Mouse (Mus musculus): ENCODE results near the gene Pqlc2. TPM values are rescaled to one million over a fixed set of nuclear protein-coding genes. Genes with fewer than 3 reads are reported as not detected.
A peak's percentile ranks its signal among the peaks of the same experiment; 100 is the strongest.

Pqlc2 gene
- polyA plus RNA-seq (2016; fragmentation: Nextera tagmentation; extraction: Ambion mirVana), result 12.7 and 13.9 TPM in 2 replicates

DNA sequence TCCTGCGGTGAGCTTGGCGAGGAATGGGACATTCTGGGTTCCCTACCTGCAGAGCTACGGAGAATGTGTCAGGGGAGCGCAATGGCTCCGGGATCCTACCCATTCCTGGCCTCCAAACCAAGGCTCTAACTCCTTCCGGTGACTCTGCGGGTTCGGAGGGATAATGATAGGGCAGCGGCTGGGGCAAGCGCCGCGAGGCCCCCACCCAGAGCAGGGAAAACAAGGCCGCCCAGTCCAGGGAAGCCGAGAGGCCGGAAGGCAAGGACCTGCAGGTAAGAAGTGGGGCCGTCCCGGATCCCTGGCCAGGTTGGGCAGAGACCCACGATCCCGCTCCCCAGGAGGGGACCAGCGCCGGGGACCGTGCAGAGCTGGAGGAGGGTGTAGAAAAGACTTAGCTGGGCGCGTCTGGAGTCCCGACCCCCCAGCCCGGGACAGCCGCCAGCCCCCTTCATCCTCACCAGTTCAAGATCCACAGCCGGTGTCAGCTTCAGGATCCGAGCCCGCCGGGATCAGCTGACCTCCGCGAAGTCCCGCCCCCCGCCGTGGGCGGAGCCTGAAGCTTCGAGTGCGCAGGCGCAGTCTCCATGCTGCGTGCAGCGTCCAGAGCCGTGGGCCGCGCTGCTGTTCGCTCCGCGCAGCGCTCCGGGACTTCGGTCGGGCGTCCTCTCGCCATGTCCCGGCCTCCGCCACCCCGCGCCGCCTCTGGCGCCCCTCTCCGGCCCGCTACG is at the start of gene Pqlc2, which contains the start of gene Akr7a5:
TSS of gene Pqlc2 (minus strand) at position 538 of the 728 bp plus-strand sequence.
TSS of gene Akr7a5 (plus strand) at position 574 of the 728 bp plus-strand sequence.
- H3K4me3 ChIP-seq, result peak within 1 kb of the TSS; percentile 87
- WGBS, result under 1% methylated on average over 63 of the region's 63 CpGs
- DNase-seq (ENCODE audit: low spot score), result peak; percentile 96

DNA sequence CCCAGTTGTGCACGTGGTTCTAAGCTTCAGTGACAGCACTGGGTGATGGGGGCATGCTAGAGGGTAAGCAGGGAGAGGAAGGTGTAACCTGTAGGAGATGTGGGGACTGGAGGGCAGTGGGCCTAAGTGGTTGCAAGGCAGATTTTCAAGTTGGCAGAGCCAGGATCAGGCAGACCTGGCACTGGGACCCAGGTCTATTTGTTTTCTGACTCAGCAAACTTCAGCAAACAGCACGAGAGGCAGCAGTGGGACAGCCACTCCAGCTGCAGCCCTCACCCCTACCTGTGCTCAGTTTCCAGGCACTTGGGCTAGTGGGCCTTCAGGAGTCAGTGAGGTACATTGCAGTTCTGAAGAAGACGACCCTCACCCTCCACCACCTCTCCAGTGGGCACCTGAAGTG is 46.7 kb upstream of the Pqlc2 start:
- Histone ChIP-seq H3K4me3 (no peak overlapping the region), H3K27ac (no peak overlapping the region), H3K4me1 (peaks cover 8% of the 10 kb centered on the region), H3K36me3 (peaks cover 80% of the 10 kb centered on the region), H3K9me3 (no peaks in the 10 kb centered on the region), H3K27me3 (ENCODE audit: insufficient read depth, poor library complexity, severe bottlenecking) (no peaks in the 10 kb centered on the region)
- DNase-seq (ENCODE audit: low spot score), result no peak
- 89% methylated on average over 3 of the region's 3 CpGs for WGBS

More for the DNA sequence above, at the start of gene Pqlc2, which contains the start of gene Akr7a5:
- Histone ChIP-seq H3K4me1 (peaks cover 32% of the 10 kb centered on the region), H3K27ac (peak within 1 kb of the TSS; percentile 91), H3K27me3 (ENCODE audit: insufficient read depth, poor library complexity, severe bottlenecking) (peaks cover 15% of the 10 kb centered on the region; the same call in 1 of the 2 replicates), H3K9me3 (no peaks in the 10 kb centered on the region), H3K36me3 (peaks cover 13% of the 10 kb centered on the region)

DNA sequence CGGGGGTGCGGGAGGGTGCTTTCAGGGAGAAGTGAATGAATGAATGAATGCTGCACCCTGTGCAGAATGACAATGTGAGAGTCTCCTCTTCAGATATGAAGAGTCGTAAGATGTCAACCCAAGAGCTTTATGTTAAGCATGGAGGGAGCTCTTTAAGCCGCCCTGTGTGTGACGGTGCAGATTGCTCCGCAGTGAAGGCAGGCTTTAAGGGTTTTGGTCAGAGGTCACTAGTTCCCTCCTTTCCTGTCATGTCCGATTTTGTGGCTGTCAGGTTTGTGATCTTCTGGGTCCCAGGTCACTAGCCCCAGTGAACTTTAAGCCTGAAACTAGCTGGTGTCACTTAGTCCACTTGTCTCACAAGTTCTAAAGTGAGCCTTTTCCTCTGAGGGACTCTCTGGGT is 42.3 kb upstream of the Pqlc2 start:
- H3K27me3 ChIP-seq (ENCODE audit: insufficient read depth, poor library complexity, severe bottlenecking), result no peaks in the 10 kb centered on the region
- H3K27ac ChIP-seq, result peak overlapping the region; percentile 100
- peak overlapping the region; percentile 85 for H3K4me3 ChIP-seq
- peaks cover 63% of the 10 kb centered on the region for H3K36me3 ChIP-seq
- peaks cover 21% of the 10 kb centered on the region for H3K4me1 ChIP-seq
- 0% methylated on average over 7 of the region's 7 CpGs for WGBS
- no peak for DNase-seq (ENCODE audit: low spot score)
- no peaks in the 10 kb centered on the region for H3K9me3 ChIP-seq

DNA sequence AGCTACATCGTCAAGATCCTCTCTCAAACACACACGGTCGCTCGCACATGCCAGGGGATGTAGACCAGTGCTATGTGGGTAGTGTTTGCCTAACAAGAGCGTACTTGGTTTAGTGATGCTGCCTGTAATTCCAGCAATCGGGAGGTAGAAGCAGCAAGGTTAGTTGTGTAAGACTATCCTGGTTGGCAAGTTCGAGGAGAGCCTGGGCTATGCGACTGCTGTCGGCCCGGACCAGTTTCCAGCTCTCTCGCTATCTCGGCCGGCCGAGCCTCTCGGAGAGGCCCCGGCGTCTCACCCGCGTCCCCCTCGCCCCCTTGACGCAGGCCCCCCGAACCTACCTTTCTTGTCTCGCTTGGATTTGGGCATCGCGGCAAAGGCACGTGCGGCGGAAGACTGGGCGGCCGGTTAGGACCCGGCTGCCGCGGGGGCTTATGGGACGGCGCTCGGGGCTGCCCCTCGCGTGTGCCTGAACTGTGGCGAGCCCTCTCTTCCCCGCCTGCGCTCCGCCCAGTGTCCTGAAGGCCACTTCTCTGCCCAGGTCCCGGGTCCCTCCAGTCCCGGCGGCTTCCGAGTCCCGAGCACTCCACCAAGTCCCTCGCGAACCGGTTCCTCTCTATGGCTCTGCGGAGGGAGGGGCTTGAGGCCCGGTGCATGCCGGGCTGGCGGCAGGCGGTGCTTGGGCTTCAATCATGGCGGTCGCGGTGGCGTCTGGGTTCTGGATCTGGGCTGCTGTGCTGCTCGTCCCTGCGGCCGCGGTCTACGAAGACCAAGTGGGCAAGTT is 41.6 kb upstream of the Pqlc2 start, which contains the start of the genes Mrto4, Emc1 and Ubr4:
TSS of gene Mrto4 (minus strand) at position 646 of the 781 bp plus-strand sequence.
TSS of gene Emc1 (plus strand) at position 657 of the 781 bp plus-strand sequence.
TSS of gene Ubr4 (plus strand) at position 679 of the 781 bp plus-strand sequence.
- Histone ChIP-seq H3K36me3 (peaks cover 63% of the 10 kb centered on the region), H3K4me1 (peaks cover 21% of the 10 kb centered on the region), H3K27me3 (ENCODE audit: insufficient read depth, poor library complexity, severe bottlenecking) (no peaks in the 10 kb centered on the region), H3K4me3 (peak within 1 kb of the TSS; percentile 85), H3K9me3 (no peaks in the 10 kb centered on the region), H3K27ac (peak within 1 kb of the TSS; percentile 100)
- peak; percentile 94 for DNase-seq (ENCODE audit: low spot score)
- under 1% methylated on average over 61 of the region's 64 CpGs for WGBS

DNA sequence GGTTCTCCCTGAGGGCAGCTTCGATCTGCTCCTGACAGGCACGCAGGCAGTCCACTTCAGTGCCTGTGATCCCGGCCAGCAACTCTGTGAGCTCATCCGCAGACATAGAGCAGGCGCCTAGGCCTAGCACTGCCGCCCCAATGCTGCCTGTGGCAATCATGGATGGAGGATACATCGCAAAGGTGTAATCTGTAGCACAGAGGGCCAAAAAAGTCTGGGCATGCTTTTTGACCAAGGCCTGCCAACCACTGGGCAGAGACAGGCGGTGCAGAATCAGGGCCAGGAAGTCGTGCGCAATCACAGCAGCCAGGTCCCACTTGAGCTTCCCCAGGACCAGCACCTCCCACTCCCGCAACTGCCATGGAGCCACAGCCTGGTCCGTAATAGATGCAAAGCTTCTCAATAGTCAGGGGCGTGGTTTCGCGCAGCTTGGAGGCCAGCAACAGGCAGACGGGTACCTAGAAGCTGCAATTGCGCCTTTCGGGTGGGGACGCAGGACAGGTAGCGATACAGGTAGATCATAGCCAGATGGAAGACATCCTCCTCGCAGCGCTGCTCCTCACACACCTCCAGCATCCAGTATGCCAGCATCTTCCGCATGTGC is 35.0 kb upstream of the Pqlc2 start:
- no peak for DNase-seq (ENCODE audit: low spot score)
- Histone ChIP-seq H3K4me1 (peaks cover 2% of the 10 kb centered on the region), H3K27ac (no peak overlapping the region), H3K4me3 (no peak overlapping the region), H3K9me3 (no peaks in the 10 kb centered on the region), H3K27me3 (ENCODE audit: insufficient read depth, poor library complexity, severe bottlenecking) (no peaks in the 10 kb centered on the region), H3K36me3 (peaks cover 56% of the 10 kb centered on the region)
- WGBS, result 80% methylated on average over 23 of the region's 23 CpGs

DNA sequence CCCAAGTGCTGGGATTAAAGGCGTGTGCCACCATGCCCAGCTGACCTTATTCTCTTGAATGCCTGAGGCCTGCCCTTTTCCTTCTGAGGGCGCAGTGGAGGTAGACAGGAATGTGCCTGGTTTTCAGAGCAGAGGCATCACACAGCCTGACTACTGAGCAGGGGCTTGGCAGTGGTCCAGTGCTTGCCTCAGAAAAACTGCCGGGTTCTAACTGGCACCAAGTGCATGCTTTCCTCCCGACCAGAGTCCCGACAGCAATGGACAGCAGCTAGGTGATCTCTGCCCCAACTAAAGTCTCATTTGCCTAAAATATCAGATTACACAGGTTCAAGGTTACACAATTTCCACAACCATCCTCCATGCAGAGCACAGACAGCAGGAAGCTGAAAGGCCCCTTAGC is 33.2 kb upstream of the Pqlc2 start:
- Histone ChIP-seq H3K27me3 (ENCODE audit: insufficient read depth, poor library complexity, severe bottlenecking) (no peaks in the 10 kb centered on the region), H3K4me1 (no peaks in the 10 kb centered on the region; the same call in 1 of the 2 replicates), H3K4me3 (no peak overlapping the region), H3K9me3 (no peaks in the 10 kb centered on the region), H3K36me3 (peaks cover 39% of the 10 kb centered on the region), H3K27ac (no peak overlapping the region)
- DNase-seq (ENCODE audit: low spot score), result no peak
- WGBS, result 72% methylated on average over 5 of the region's 5 CpGs

DNA sequence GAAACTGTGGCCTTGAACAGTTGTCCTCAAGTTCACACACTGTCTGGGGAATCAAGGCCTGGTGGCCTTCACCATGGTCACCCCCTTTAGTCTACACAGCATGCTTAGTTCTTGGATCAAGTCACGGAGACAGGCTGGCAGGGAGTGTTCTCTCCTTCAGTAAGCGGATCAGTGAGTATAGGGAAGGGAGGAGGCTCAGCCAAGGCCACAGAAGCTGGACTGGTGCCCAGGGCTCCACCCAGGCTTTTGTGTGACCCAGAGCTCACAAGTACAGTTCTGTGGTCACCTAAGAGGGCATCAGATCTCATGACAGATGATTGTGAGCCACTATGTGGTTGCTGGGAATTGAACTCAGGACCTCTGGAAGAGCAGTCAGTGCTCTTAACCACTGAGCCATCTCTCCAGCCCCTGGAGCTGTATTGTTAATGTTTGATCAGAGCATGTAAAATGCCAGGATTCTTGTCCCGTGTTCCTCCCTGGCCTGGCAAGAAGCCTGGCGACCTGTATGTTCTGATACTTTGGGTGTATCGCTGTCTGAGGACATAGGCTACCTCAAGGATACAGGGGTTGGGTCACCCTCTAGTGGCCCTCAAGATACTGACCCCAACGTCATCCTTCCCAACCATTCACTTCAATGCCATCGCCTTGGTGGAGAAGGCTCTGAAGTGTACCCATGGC is 31.2 kb upstream of the Pqlc2 start:
- peaks cover 19% of the 10 kb centered on the region for H3K36me3 ChIP-seq
- no peak overlapping the region for H3K27ac ChIP-seq
- H3K9me3 ChIP-seq, result no peaks in the 10 kb centered on the region
- no peak for DNase-seq (ENCODE audit: low spot score)
- 76% methylated on average over 7 of the region's 7 CpGs for WGBS
- H3K4me1 ChIP-seq, result peaks cover 3% of the 10 kb centered on the region
- no peak overlapping the region for H3K4me3 ChIP-seq
- peaks cover 14% of the 10 kb centered on the region for H3K27me3 ChIP-seq (ENCODE audit: insufficient read depth, poor library complexity, severe bottlenecking)

DNA sequence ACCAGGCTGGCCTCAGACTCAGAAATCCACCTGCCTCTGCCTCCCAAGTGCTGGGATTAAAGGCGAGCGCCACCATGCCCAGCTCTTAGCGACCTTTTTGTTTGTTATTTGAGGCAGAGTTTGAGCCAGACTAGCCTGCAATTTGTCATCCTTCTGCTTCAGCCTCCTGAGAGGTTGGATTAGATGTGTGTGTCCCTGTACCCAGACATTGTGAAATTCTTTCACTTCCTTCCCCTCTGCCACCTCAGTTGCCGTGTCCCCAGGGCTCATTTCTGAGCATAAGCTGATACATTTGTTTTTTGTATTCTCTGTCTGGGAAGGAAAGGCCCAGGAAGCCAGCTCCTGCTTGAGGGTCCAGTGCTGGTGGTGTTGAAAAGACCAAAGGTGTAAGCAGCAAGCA is 30.3 kb upstream of the Pqlc2 start:
- no peak overlapping the region for H3K4me3 ChIP-seq
- peaks cover 6% of the 10 kb centered on the region for H3K4me1 ChIP-seq
- WGBS, result 79% methylated on average over 4 of the region's 4 CpGs
- no peak for DNase-seq (ENCODE audit: low spot score)
- no peak overlapping the region for H3K27ac ChIP-seq
- H3K9me3 ChIP-seq, result no peaks in the 10 kb centered on the region
- H3K27me3 ChIP-seq (ENCODE audit: insufficient read depth, poor library complexity, severe bottlenecking), result peaks cover 14% of the 10 kb centered on the region
- peaks cover 10% of the 10 kb centered on the region for H3K36me3 ChIP-seq

DNA sequence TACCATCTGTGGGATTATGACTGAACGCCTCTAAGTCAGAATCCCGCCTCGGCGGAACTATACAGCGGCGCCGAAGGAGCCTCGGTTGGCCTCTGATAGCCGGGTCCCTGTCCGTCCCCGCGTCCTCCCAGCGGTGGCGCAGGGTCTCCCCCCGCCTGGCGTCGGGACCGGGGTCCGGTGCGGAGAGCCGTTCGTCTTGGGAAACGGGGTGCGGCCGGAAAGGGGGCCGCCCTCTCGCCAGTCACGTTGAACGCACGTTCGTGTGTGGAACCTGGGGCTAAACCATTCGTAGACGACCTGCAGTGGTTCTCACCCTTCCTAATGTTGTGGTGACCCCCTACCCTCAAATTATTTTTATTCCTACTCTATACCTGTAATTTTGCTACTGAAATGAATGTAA is 27.6 kb upstream of the Pqlc2 start:
- Histone ChIP-seq H3K9me3 (no peaks in the 10 kb centered on the region), H3K4me3 (peak overlapping the region; percentile 15; the same call in 1 of the 2 replicates), H3K36me3 (no peaks in the 10 kb centered on the region), H3K27ac (no peak overlapping the region), H3K27me3 (ENCODE audit: insufficient read depth, poor library complexity, severe bottlenecking) (peaks cover 20% of the 10 kb centered on the region), H3K4me1 (peaks cover 10% of the 10 kb centered on the region)
- no peak for DNase-seq (ENCODE audit: low spot score)
- 40% methylated on average over 33 of the region's 33 CpGs for WGBS

DNA sequence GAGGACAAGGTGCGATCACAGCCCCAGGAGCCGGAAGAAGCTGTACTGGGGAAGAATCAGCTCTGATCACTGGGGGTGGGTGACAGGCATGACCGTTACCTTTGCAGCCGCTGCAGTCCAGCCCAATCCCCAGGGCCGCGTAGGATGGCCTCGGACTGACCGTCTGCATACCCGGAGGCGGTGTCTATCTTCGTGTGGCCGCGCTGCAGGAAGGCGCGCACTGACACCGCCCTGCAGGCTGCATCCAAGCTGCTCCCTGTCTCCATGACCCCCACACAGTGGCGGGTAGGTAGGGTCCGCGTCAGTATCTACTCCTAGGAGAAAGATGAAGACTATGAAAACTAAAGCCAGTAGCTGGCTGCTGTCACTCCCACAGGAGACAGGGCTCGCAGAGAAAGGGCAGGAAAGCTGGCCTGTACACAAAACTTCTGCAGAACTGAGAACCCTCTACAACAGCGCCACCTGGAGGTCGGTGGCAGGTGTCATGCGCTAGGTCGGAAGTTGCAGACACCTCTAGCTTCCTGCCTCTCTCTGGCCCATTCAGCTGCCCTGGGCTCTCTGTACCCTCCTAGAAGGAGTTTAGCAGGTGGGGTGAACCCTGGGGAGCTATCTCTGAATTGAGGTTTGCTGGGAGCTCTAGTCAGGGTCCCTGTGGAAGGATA is 26.4 kb upstream of the Pqlc2 start:
- DNase-seq (ENCODE audit: low spot score), result peak; percentile 96
- 21% methylated on average over 24 of the region's 24 CpGs for WGBS
- peaks cover 10% of the 10 kb centered on the region for H3K4me1 ChIP-seq
- peak overlapping the region; percentile 38; the same call in 1 of the 2 replicates for H3K27ac ChIP-seq
- H3K27me3 ChIP-seq (ENCODE audit: insufficient read depth, poor library complexity, severe bottlenecking), result peaks cover 32% of the 10 kb centered on the region
- H3K4me3 ChIP-seq, result peak overlapping the region; percentile 47
- no peaks in the 10 kb centered on the region for H3K9me3 ChIP-seq
- no peaks in the 10 kb centered on the region for H3K36me3 ChIP-seq

DNA sequence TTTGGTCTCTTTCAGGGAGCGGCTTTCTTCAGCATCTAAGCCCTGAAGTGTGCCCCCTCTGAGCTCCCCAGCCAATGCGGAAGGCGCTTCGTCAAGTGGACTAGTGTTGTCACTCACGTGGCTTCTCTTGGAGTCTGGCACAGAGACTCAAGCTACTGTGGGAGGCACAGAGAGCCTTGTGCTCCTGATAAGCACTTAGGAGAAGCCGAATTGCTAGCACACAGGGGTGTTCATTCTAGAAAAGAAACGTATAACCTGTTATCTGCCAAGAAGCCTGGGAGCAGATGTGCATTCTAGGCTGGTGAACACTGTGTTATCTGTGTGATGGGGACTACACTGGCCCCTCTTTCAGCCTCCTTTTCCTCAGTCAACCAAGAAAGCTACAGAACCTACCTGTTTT is 25.0 kb upstream of the Pqlc2 start:
- Histone ChIP-seq H3K27me3 (ENCODE audit: insufficient read depth, poor library complexity, severe bottlenecking) (peaks cover 42% of the 10 kb centered on the region), H3K4me1 (peaks cover 10% of the 10 kb centered on the region), H3K36me3 (no peaks in the 10 kb centered on the region), H3K9me3 (no peaks in the 10 kb centered on the region), H3K27ac (peak overlapping the region; percentile 7; the same call in 1 of the 2 replicates), H3K4me3 (no peak overlapping the region)
- peak; percentile 88 for DNase-seq (ENCODE audit: low spot score)
- WGBS, result 33% methylated on average over 7 of the region's 7 CpGs

Measured in heart, embryonic 10.5 days (tissue).